Mouse (Mus musculus) olfactory bulb, adult 2 months (tissue): ENCODE data around the gene Ubxn11.

Experiments
- CTCF ChIP-seq: fragments of 200-500 bp; IDR thresholded peaks from 2 replicates; pipeline ENCODE4 v1.5.1; 2012; ENCODE audit warnings: low read depth, mild to moderate bottlenecking, low read length, moderate library complexity; ENCODE audit not compliant: insufficient read depth
- POLR2A ChIP-seq: fragments of 200-500 bp; IDR thresholded peaks from 2 replicates; pipeline ENCODE4 v1.6.1; 2012; ENCODE audit warnings: mild to moderate bottlenecking, low read depth, low read length, moderate library complexity; ENCODE audit not compliant: insufficient read depth

DNA sequence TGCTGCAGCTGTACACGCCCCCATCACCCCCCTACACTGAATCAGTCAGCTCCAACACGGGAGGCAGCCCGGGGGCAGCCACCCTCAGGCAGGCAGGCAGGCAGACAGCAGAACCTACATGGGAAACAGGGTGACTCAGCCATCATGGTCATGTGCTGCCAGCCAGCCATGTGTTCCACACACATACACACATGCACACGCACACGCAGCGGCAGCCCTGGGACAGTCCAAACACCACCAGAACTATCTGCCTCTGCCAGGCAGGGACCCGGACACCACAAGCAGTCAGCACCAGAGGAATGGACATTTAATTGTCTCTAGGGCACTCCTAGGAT lies 24.7 kb downstream of the Ubxn11 start:
- no peak for TF ChIP-seq POLR2A
- no peak for TF ChIP-seq CTCF
